Mouse (Mus musculus) liver, adult 2 months (tissue): Measurements from ENCODE around the gene Wdfy1. TPM values are rescaled to one million over a fixed set of nuclear protein-coding genes. Genes with fewer than 3 reads are reported as not detected.

ENCODE experiments used
- DNase-seq: peaks from one replicate; pipeline ENCODE4 v3.0.0-alpha.2; 2011; ENCODE audit warnings: low read depth, low spot score; ENCODE audit errors: extremely low read depth
- H3K27ac ChIP-seq: fragments of 200-500 bp; replicated peaks from 2 replicates; pipeline ENCODE4 v1.5.1; 2012; ENCODE audit warnings: low read depth, mild to moderate bottlenecking, control low read depth, inconsistent platforms, low read length; ENCODE audit not compliant: insufficient read depth
- H3K27me3 ChIP-seq: fragments of 200-500 bp; 2 replicates; pipeline ENCODE4 v1.6.1; 2012; ENCODE audit warnings: mild to moderate bottlenecking, moderate library complexity, low read length, inconsistent platforms; ENCODE audit not compliant: control insufficient read depth, insufficient read depth
- H3K36me3 ChIP-seq: fragments of 200-500 bp; 2 replicates; pipeline ENCODE4 v1.6.1; 2012; ENCODE audit warnings: low read length, inconsistent platforms; ENCODE audit not compliant: control insufficient read depth, insufficient read depth
- H3K4me1 ChIP-seq: fragments of 200-500 bp; 2 replicates; pipeline ENCODE4 v1.6.1; 2011; ENCODE audit warnings: low read length; ENCODE audit not compliant: control insufficient read depth, insufficient read depth
- H3K4me3 ChIP-seq: fragments of 200-500 bp; 2 replicates; pipeline ENCODE4 v1.5.1; 2011; ENCODE audit warnings: low read depth, mild to moderate bottlenecking, control low read depth, low read length, moderate library complexity; ENCODE audit not compliant: insufficient read depth
- H3K79me2 ChIP-seq: fragments of 200-500 bp; 2 replicates; pipeline ENCODE4 v1.6.1; 2012; ENCODE audit warnings: inconsistent platforms, mild to moderate bottlenecking, low read length, moderate library complexity; ENCODE audit not compliant: control insufficient read depth, insufficient read depth
- H3K9ac ChIP-seq: fragments of 200-500 bp; 2 replicates; pipeline ENCODE4 v1.6.1; 2012; ENCODE audit warnings: low read depth, mild to moderate bottlenecking, control low read depth, inconsistent platforms, low read length
- CTCF ChIP-seq: fragments of 200-500 bp; IDR thresholded peaks from 2 replicates; pipeline ENCODE4 v1.5.1; 2011; ENCODE audit warnings: low read depth, low read length, control low read depth
- POLR2A ChIP-seq: fragments of 200-500 bp; IDR thresholded peaks from 2 replicates; pipeline ENCODE4 v1.6.1; 2011; ENCODE audit warnings: low read length, control low read depth; ENCODE audit not compliant: insufficient read depth; ENCODE audit errors: extremely low read depth
- WGBS: fragments of 180-500 bp; shearing (Covaris S2); methylation state at CpG from one replicate; pipeline ENCODE4 v1.1.7; 2018; 5-methylcytosine and 5-hydroxymethylcytosine counted together
- polyA plus RNA-seq: library from polyadenylated mRNA; depleted of rRNA; stranded (reverse); fragments of >200 nt; gene quantifications from 2 replicates; pipeline ENCODE4 v1.2.3, GENCODE M21; 2012
- total RNA-seq: library from RNA; depleted of rRNA; stranded (reverse); fragments of >200 nt; gene quantifications from 2 replicates; pipeline ENCODE4 v1.2.3, GENCODE M21; 2014

Wdfy1 gene
- total and polyA plus RNA-seq, 2 experiments = 19.8 to 31.0 TPM

GRCm38 (mm10) chr1:79687254-79687653 lies 88.7 kb downstream of the Wdfy1 start:
- WGBS = 54% methylated on average over 1 of the region's 1 CpGs
- no peaks in the 10 kb centered on the region for H3K79me2 ChIP-seq
- H3K4me1 ChIP-seq = no peaks in the 10 kb centered on the region
- no peak overlapping the region for H3K4me3 ChIP-seq
- no peaks in the 10 kb centered on the region for H3K27me3 ChIP-seq
- H3K36me3 ChIP-seq = no peaks in the 10 kb centered on the region
- no peak for DNase-seq
- H3K27ac ChIP-seq = no peak overlapping the region
- H3K9ac ChIP-seq = no peak overlapping the region
- TF ChIP-seq CTCF = no peak
- no peak for TF ChIP-seq POLR2A

DNA sequence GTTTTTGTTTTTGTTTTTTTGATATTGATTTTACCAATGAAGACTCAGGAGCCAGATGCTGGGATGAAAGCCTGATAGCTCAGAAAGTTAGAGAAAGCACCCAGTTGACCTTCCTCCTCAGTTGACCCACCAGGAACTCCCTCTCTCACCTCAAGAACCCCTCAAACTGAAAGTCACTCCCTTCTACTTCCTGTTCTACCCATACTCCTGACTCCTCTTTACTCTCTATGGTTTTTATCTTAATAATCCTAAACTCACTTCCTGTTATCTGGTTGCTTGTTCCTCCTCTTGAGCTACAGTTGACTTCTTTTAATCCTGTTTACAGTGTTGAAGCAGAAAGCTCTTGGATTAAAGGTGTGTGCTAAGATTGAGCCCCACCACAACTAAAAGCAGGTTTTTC lies 91.9 kb downstream of the Wdfy1 start:
- no peak for DNase-seq
- Histone ChIP-seq H3K36me3 (no peaks in the 10 kb centered on the region), H3K79me2 (no peaks in the 10 kb centered on the region), H3K27me3 (no peaks in the 10 kb centered on the region), H3K4me3 (no peak overlapping the region), H3K4me1 (no peaks in the 10 kb centered on the region), H3K9ac (no peak overlapping the region), H3K27ac (no peak overlapping the region)
- no peak for TF ChIP-seq POLR2A
- no peak for TF ChIP-seq CTCF

- Histone ChIP-seq H3K79me2 (no peaks in the 10 kb centered on the region), H3K27ac (no peak overlapping the region), H3K36me3 (no peaks in the 10 kb centered on the region), H3K27me3 (no peaks in the 10 kb centered on the region), H3K9ac (no peak overlapping the region), H3K4me3 (no peak overlapping the region), H3K4me1 (no peaks in the 10 kb centered on the region)
- DNase-seq = peak; percentile 21
- TF ChIP-seq POLR2A (no peak), CTCF (peak; percentile 54)
- 13% methylated on average over 5 of the region's 5 CpGs for WGBS
Measured at GRCm38 (mm10) chr1:79682936-79683335, 93.0 kb downstream of the Wdfy1 start.

DNA sequence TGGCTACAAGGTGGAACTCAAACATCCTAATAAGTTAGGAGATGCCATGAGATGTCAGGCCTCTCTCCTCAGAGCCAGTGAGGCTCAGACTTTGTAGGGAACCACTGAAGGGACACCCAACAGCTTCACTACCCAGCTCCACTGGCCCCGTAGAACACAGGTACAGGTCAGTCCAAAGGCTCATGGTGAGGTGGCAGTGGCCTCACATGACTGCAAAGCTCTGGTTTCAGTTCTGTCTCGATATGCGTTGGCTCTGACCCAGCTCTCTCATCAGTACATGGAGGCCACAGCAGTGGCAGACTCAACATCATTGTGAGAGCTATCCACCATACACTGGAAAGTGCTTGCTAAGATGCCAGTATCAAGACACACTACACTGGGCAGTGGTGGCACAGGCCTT lies 95.2 kb downstream of the Wdfy1 start:
- no peak overlapping the region for H3K9ac ChIP-seq
- no peaks in the 10 kb centered on the region for H3K79me2 ChIP-seq
- WGBS = 21% methylated on average over 3 of the region's 3 CpGs
- H3K27ac ChIP-seq = no peak overlapping the region
- TF ChIP-seq POLR2A (no peak), CTCF (no peak)
- H3K36me3 ChIP-seq = no peaks in the 10 kb centered on the region
- DNase-seq = no peak
- no peak overlapping the region for H3K4me3 ChIP-seq
- H3K27me3 ChIP-seq = no peaks in the 10 kb centered on the region
- no peaks in the 10 kb centered on the region for H3K4me1 ChIP-seq

DNA sequence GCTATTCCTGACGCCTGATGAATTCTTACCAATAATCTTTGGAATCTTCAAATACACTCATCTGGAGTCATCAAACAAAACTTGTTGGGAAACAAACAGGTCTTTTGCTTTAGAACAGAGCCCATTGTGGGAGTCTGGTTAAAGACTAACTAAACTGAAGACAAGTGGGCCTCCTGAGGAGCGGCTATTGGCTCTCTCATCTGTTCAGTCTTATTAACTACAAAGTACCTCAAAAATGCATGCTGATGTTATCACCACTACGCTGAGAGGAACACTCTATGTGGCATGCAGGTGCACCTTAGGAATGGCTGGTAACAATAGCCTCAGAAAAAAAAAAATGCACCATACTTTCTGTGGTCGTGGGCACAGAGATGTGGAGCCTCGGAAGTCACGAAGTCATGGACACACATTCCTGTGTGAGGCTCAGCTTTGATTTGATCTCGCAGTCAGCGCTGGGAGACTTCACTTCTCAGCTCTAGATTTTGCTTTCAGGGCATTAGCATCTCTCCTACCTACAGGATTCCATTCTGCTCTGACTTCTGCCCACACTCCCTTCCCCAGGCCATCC lies 97.7 kb downstream of the Wdfy1 start:
- H3K36me3 ChIP-seq = no peaks in the 10 kb centered on the region
- no peaks in the 10 kb centered on the region for H3K79me2 ChIP-seq
- no peak overlapping the region for H3K9ac ChIP-seq
- H3K27me3 ChIP-seq = no peaks in the 10 kb centered on the region
- no peak overlapping the region for H3K4me3 ChIP-seq
- TF ChIP-seq CTCF (no peak), POLR2A (no peak)
- WGBS = 60% methylated on average over 8 of the region's 8 CpGs
- no peaks in the 10 kb centered on the region for H3K4me1 ChIP-seq
- no peak for DNase-seq
- H3K27ac ChIP-seq = no peak overlapping the region

- H3K9ac ChIP-seq = no peak overlapping the region
- no peaks in the 10 kb centered on the region for H3K27me3 ChIP-seq
- TF ChIP-seq POLR2A = no peak
- TF ChIP-seq CTCF = no peak
- H3K4me3 ChIP-seq = no peak overlapping the region
- WGBS = 78% methylated on average over 4 of the region's 4 CpGs
- no peaks in the 10 kb centered on the region for H3K4me1 ChIP-seq
- H3K36me3 ChIP-seq = no peaks in the 10 kb centered on the region
- H3K27ac ChIP-seq = no peak overlapping the region
- DNase-seq = no peak
- no peaks in the 10 kb centered on the region for H3K79me2 ChIP-seq
Measured at GRCm38 (mm10) chr1:79675716-79676115, 100.2 kb downstream of the Wdfy1 start.
